Mouse (Mus musculus): Measurements from ENCODE around the gene Tas2r110.

DNA sequence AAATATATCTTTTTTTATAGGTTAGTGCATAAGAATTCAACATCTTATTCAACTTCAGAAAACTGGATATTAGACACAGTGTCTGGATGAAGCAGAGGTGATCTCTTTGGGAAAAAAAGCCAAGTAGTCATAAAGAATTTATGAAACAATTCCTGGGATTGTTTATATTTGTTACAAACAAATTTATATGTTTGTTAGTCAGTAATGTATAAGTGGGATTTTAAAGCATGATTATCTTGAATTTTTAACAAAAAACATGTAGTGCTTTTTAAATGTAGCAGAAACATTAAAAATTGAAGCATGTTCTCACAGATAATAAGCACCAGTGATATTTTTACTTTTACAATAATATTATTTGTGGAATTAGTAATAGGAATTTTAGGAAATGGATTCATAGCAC is at the start of gene Tas2r110:
- TF ChIP-seq EP300 (IDR thresholded peaks at IDR 0.05; ENCODE audit: insufficient read depth, low read depth, low read length) (no peak), CTCF (IDR thresholded peaks at IDR 0.05) (no peak), POLR2A (IDR thresholded peaks at IDR 0.05; ENCODE audit: insufficient read depth, low read depth, low read length) (no peak)

Measured in heart, adult 2 months (tissue).